Mouse (Mus musculus) cerebellum, adult 2 months (tissue): ENCODE results near the gene Col4a4.

Experiments used
- CTCF ChIP-seq: fragments of 200-500 bp; IDR thresholded peaks from 2 replicates; pipeline ENCODE4 v1.5.1; 2011; ENCODE audit warnings: low read depth, mild to moderate bottlenecking, control low read depth, low read length, moderate library complexity, borderline replicate concordance; ENCODE audit not compliant: insufficient read depth
- POLR2A ChIP-seq: fragments of 200-500 bp; IDR thresholded peaks from 2 replicates; pipeline ENCODE4 v1.6.1; 2011; ENCODE audit warnings: low read length, control low read depth, borderline replicate concordance; ENCODE audit not compliant: insufficient read depth

- TF ChIP-seq POLR2A (no peak), CTCF (no peak)
Measured at GRCm38 (mm10) chr1:82454031-82454430, 132.6 kb downstream of the Col4a4 start.
